Mouse (Mus musculus) midbrain, embryonic 12.5 days (tissue): ENCODE measurements around the gene H2-T22. TPM values are rescaled to one million over a fixed set of nuclear protein-coding genes. Genes with fewer than 3 reads are reported as not detected.
A peak's percentile ranks its signal among the peaks of the same experiment; 100 is the strongest.

Experiments used
- ATAC-seq: fragments of 200-750 bp; cut with Nextera tagmentation; 2 replicates; pipeline ENCODE4 v1.8.0; 2017; ENCODE audit warnings: low read depth, moderate TSS enrichment, moderate library complexity; ENCODE audit not compliant: low FRiP score
- H3K27ac ChIP-seq: fragments of 300-500 bp; sonication (generic); replicated peaks from 2 replicates; pipeline ENCODE4 v1.5.1; 2016; ENCODE audit warnings: mild to moderate bottlenecking
- H3K27me3 ChIP-seq: fragments of 300-500 bp; sonication (generic); 2 replicates; pipeline ENCODE4 v1.6.1; 2016; ENCODE audit warnings: mild to moderate bottlenecking
- H3K36me3 ChIP-seq: fragments of 300-500 bp; sonication (generic); 2 replicates; pipeline ENCODE4 v1.6.1; 2016
- H3K4me1 ChIP-seq: fragments of 300-500 bp; sonication (generic); 2 replicates; pipeline ENCODE4 v1.6.1; 2016
- H3K4me2 ChIP-seq: fragments of 300-500 bp; sonication (generic); replicated peaks from 2 replicates; pipeline ENCODE4 v1.6.1; 2016; ENCODE audit warnings: mild to moderate bottlenecking, moderate library complexity
- H3K4me3 ChIP-seq: fragments of 300-500 bp; sonication (generic); 2 replicates; pipeline ENCODE4 v1.5.1; 2016; ENCODE audit warnings: mild to moderate bottlenecking
- H3K9ac ChIP-seq: fragments of 300-500 bp; sonication (generic); replicated peaks from 2 replicates; pipeline ENCODE4 v1.6.1; 2016; ENCODE audit warnings: mild to moderate bottlenecking, moderate library complexity
- H3K9me3 ChIP-seq: fragments of 300-500 bp; sonication (generic); 2 replicates; pipeline ENCODE4 v1.6.1; 2016; ENCODE audit warnings: mild to moderate bottlenecking
- WGBS: fragments of 180-500 bp; shearing (Covaris S2); methylation state at CpG from one replicate; pipeline ENCODE4 v1.1.7; 2016; 5-methylcytosine and 5-hydroxymethylcytosine counted together
- polyA plus RNA-seq: library from polyadenylated mRNA; unstranded; fragments of >200 nt; fragmentation: Nextera tagmentation; extraction: Ambion mirVana; gene quantifications from 2 replicates; pipeline ENCODE4 v1.2.1, GENCODE M21; 2016

The H2-T22 gene
- polyA plus RNA-seq, 1 experiment from 2014 or later = 6.8 TPM

DNA sequence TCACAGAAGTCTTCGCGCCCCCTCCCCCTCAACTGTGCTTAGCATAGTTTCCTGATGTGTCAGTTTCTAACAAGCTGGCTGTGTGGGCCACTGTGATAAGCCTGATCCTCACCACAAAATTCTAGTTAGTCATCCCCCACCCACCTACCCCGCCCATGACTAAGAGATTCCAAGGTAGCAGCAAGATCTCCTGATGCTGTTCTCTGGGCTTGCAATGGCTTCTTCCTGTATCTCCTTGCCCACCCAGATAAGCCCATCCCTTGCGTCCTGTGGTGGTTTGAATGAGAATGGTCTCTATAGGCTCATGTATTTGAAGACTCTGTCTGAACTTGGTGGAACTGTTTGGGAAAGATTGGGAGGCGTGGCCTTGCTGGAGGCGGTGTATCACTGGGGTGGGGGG is 40.6 kb downstream of the H2-T22 start:
- ATAC-seq = no peak
- 96% methylated on average over 6 of the region's 6 CpGs for WGBS
- Histone ChIP-seq H3K27me3 (no peaks in the 10 kb centered on the region), H3K27ac (no peak overlapping the region), H3K9ac (no peak overlapping the region), H3K4me1 (peaks cover 9% of the 10 kb centered on the region), H3K4me3 (no peak overlapping the region), H3K4me2 (no peak overlapping the region), H3K36me3 (peaks cover 13% of the 10 kb centered on the region), H3K9me3 (0 out of 2 replicates have a peak, but pooled peaks cover 3% of the 10 kb centered on the region)

DNA sequence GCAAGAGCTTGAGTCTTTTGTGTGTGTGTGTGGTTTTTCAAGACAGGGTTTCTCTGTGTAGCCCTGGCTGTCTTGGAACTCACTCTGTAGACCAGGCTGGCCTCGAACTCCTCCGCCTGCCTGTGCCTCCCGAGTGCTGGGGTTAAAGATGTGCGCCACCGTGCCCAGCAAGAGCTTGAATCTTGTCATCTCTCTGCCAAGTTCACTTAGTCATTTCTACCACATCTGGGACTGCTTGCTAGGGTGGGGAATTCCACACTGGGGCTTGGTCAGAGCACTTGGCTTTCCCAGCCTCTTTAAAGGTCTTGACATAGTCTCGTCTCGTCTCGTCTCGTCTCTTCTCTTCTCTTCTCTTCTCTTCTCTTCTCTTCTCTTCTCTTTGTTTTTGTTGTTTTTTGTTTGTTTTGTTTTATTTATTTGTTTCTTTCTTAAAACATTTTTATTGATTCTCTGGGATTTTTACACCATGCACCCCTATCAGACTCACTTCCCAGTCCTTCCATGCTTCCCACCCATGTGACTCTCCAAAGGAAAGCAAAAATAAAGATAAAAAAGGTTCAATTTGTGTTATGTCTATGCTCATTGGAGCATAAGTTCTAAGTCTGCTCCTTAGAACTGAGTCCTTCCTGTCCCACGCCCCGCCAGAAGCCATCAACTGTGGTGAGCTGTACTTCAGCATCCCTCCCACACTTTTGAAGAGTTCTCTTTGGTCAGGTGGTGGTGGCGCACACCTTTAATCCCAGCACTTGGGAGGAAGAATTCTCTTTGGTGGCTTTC is 41.2 kb downstream of the H2-T22 start:
- no peak for ATAC-seq
- no peak overlapping the region for H3K4me2 ChIP-seq
- WGBS = 95% methylated on average over 12 of the region's 12 CpGs
- no peaks in the 10 kb centered on the region for H3K27me3 ChIP-seq
- no peak overlapping the region for H3K9ac ChIP-seq
- H3K9me3 ChIP-seq = 0 out of 2 replicates have a peak, but pooled peaks cover 3% of the 10 kb centered on the region
- H3K4me1 ChIP-seq = peaks cover 10% of the 10 kb centered on the region
- no peak overlapping the region for H3K4me3 ChIP-seq
- peaks cover 8% of the 10 kb centered on the region; the same call in 1 of the 2 replicates for H3K36me3 ChIP-seq
- no peak overlapping the region for H3K27ac ChIP-seq

DNA sequence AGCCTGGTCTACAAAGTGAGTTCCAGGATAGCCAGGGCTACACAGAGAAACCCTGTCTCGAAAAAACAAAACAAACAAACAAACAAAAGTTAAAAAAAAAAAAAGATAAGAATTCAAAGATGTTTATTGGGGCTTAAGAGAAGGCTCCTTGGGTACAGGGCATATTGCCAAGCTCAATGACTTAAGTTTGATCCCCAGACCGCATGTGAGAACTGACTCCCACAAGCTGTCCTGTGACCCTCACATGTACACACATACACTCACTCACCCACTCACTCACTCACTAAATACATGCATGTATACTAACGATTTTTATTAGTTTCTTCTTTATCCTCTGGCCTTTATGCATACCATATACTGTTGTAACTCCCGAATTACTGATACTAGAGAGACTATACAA is 42.2 kb downstream of the H2-T22 start:
- ATAC-seq = no peak
- no peaks in the 10 kb centered on the region for H3K9me3 ChIP-seq
- no peak overlapping the region for H3K4me2 ChIP-seq
- no peak overlapping the region for H3K4me3 ChIP-seq
- no peaks in the 10 kb centered on the region for H3K27me3 ChIP-seq
- H3K36me3 ChIP-seq = no peaks in the 10 kb centered on the region; the same call in 1 of the 2 replicates
- H3K4me1 ChIP-seq = peaks cover 17% of the 10 kb centered on the region
- WGBS = 89% methylated on average over 4 of the region's 4 CpGs
- H3K9ac ChIP-seq = no peak overlapping the region
- no peak overlapping the region for H3K27ac ChIP-seq

GRCm38 (mm10) chr17:35999356-35999755 is 43.2 kb downstream of the H2-T22 start:
- no peaks in the 10 kb centered on the region for H3K9me3 ChIP-seq
- H3K27me3 ChIP-seq = no peaks in the 10 kb centered on the region
- ATAC-seq = no peak
- 93% methylated on average over 7 of the region's 7 CpGs for WGBS
- no peak overlapping the region for H3K27ac ChIP-seq
- no peaks in the 10 kb centered on the region for H3K36me3 ChIP-seq
- no peak overlapping the region for H3K9ac ChIP-seq
- H3K4me1 ChIP-seq = peaks cover 24% of the 10 kb centered on the region
- no peak overlapping the region for H3K4me3 ChIP-seq
- no peak overlapping the region for H3K4me2 ChIP-seq

GRCm38 (mm10) chr17:35998545-35999305 is 43.8 kb downstream of the H2-T22 start:
- Histone ChIP-seq H3K27ac (no peak overlapping the region), H3K36me3 (no peaks in the 10 kb centered on the region), H3K9ac (no peak overlapping the region), H3K9me3 (no peaks in the 10 kb centered on the region), H3K4me3 (no peak overlapping the region), H3K4me1 (peaks cover 24% of the 10 kb centered on the region), H3K27me3 (no peaks in the 10 kb centered on the region), H3K4me2 (no peak overlapping the region)
- WGBS = 90% methylated on average over 6 of the region's 6 CpGs
- ATAC-seq = no peak

DNA sequence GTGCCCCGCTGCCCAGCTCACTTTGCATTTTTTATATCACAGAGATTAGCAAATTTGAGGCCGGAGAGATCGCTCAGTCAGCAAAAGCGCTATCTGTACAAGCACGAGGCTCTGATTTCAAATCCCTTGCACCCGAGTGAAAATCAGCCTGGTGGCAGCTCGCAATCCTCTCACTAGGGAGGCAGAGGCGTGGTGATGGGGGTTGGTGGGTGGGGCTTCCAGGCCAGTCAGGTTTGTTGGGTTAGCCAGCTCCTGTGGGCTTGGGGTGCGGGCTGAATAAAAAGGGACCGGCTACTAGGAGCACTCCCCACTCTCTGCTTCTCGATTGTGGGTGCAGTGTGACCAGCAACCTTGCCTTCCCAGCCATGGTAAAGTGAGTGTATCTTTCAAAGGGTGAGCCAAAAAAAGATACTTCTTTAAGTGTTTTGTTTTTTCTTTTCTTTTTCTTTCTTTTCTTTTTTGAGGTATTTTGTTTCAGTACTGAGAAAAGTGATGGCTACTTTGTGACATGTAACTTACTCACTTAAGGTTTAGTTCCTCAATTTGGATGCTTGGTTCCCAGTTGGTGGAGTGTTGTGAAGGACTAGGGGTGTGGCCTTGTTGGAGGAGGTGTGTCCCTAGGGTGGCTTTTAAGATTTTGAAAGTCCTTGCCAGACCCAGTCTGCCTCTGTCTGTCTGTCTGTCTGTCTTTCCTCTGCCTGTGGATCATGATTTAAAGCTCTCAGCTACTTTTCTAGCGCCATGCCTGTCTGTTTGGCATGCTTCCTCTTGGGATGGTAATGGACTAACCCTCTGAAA is 44.6 kb downstream of the H2-T22 start:
- Histone ChIP-seq H3K4me3 (no peak overlapping the region), H3K9ac (no peak overlapping the region), H3K27ac (no peak overlapping the region), H3K4me2 (no peak overlapping the region), H3K4me1 (peaks cover 24% of the 10 kb centered on the region), H3K9me3 (no peaks in the 10 kb centered on the region), H3K27me3 (no peaks in the 10 kb centered on the region), H3K36me3 (no peaks in the 10 kb centered on the region)
- no peak for ATAC-seq
- 56% methylated on average over 12 of the region's 12 CpGs for WGBS

- Histone ChIP-seq H3K4me2 (no peak overlapping the region), H3K9ac (no peak overlapping the region), H3K4me3 (no peak overlapping the region), H3K27me3 (no peaks in the 10 kb centered on the region), H3K27ac (no peak overlapping the region), H3K4me1 (peaks cover 24% of the 10 kb centered on the region), H3K9me3 (no peaks in the 10 kb centered on the region), H3K36me3 (no peaks in the 10 kb centered on the region)
- peak; percentile 71 for ATAC-seq
- 2% methylated on average over 11 of the region's 11 CpGs for WGBS
These were observed 45.6 kb downstream of the H2-T22 start for GRCm38 (mm10) chr17:35996949-35997348.

GRCm38 (mm10) chr17:35994879-35995240 is 47.7 kb downstream of the H2-T22 start:
- H3K4me3 ChIP-seq = peak overlapping the region; percentile 66
- peak overlapping the region; percentile 70; the same call in 1 of the 2 replicates for H3K27ac ChIP-seq
- no peaks in the 10 kb centered on the region for H3K27me3 ChIP-seq
- H3K9me3 ChIP-seq = no peaks in the 10 kb centered on the region
- WGBS = 1% methylated on average over 14 of the region's 14 CpGs
- no peaks in the 10 kb centered on the region; the same call in 1 of the 2 replicates for H3K36me3 ChIP-seq
- peak overlapping the region; percentile 56 for H3K4me2 ChIP-seq
- peaks cover 24% of the 10 kb centered on the region for H3K4me1 ChIP-seq
- ATAC-seq = no peak
- peak overlapping the region; percentile 69 for H3K9ac ChIP-seq

GRCm38 (mm10) chr17:35994175-35994878 is 48.2 kb downstream of the H2-T22 start:
- Histone ChIP-seq H3K27me3 (no peaks in the 10 kb centered on the region), H3K4me1 (peaks cover 24% of the 10 kb centered on the region), H3K27ac (peak overlapping the region; percentile 70), H3K4me3 (peak overlapping the region; percentile 66), H3K4me2 (peak overlapping the region; percentile 56), H3K36me3 (peaks cover 4% of the 10 kb centered on the region; the same call in 1 of the 2 replicates), H3K9ac (peak overlapping the region; percentile 69), H3K9me3 (no peaks in the 10 kb centered on the region)
- WGBS = 4% methylated on average over 31 of the region's 31 CpGs
- peak; percentile 62 for ATAC-seq

- H3K36me3 ChIP-seq = peaks cover 10% of the 10 kb centered on the region
- peak overlapping the region; percentile 56 for H3K4me2 ChIP-seq
- H3K27ac ChIP-seq = no peak overlapping the region
- ATAC-seq = peak; percentile 75
- WGBS = 9% methylated on average over 17 of the region's 17 CpGs
- H3K9ac ChIP-seq = no peak overlapping the region
- peaks cover 24% of the 10 kb centered on the region for H3K4me1 ChIP-seq
- no peaks in the 10 kb centered on the region for H3K27me3 ChIP-seq
- no peaks in the 10 kb centered on the region for H3K9me3 ChIP-seq
- peak overlapping the region; percentile 66; the same call in 1 of the 2 replicates for H3K4me3 ChIP-seq
These were observed 48.9 kb downstream of the H2-T22 start for GRCm38 (mm10) chr17:35993675-35994074.

GRCm38 (mm10) chr17:35991781-35992180 is 50.8 kb downstream of the H2-T22 start:
- Histone ChIP-seq H3K27me3 (no peaks in the 10 kb centered on the region), H3K36me3 (peaks cover 29% of the 10 kb centered on the region), H3K4me1 (peaks cover 15% of the 10 kb centered on the region), H3K4me3 (no peak overlapping the region), H3K27ac (no peak overlapping the region), H3K4me2 (no peak overlapping the region), H3K9ac (no peak overlapping the region), H3K9me3 (no peaks in the 10 kb centered on the region)
- 56% methylated on average over 10 of the region's 10 CpGs for WGBS
- ATAC-seq = no peak
